Mouse (Mus musculus) layer of hippocampus, postnatal 25 days (tissue): ENCODE results near the gene Ap2s1. TPM values are rescaled to one million over a fixed set of nuclear protein-coding genes. Genes with fewer than 3 reads are reported as not detected.
"Not testable (repeated sequence)": the region's sequence is repeated elsewhere in the genome, so short reads cannot be mapped to it uniquely, and the experiment has no call there.

Source experiments
- DNase-seq, 2 experiments: peaks; one replicate each; pipeline ENCODE4 v3.0.0; 2022; ENCODE audit warnings: mixed read lengths in 2 of 2, low spot score in 1 of 2; ENCODE audit errors: extremely low spot score in 1 of 2
- total RNA-seq, 2 experiments: library from RNA; stranded (reverse); gene quantifications; 2 replicates each; pipeline ENCODE4 v1.2.3; 2021

Gene Ap2s1
- total RNA-seq, result 100 to 1,000 TPM; 278 to 315 TPM

GRCm38 (mm10) chr7:16738073-16738696 lies at the start of gene Ap2s1:
TSS of gene Ap2s1 (plus strand) at chr7:16738410.
- DNase-seq, result peak; percentile 86 to 92

DNA sequence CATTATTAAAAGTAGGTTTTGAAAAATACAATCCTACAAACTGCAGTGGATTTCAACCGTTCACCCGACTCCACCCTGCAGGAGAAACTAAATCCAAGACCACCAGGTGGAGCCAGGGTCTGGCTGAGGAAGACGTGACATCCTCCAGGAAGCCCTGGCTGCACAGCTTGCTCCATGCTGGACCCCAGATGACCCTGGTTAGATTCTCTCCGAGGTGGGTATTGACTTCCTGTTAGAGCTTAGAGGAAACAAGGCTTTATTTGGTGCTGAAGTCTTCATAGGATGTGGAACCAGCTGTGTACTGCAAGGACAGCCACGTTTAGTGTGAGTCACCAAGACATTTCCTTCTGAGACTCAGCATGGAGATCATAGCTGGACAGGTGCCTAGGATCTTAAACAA lies 49.0 kb upstream of the Ap2s1 start:
- DNase-seq, result no peak

DNA sequence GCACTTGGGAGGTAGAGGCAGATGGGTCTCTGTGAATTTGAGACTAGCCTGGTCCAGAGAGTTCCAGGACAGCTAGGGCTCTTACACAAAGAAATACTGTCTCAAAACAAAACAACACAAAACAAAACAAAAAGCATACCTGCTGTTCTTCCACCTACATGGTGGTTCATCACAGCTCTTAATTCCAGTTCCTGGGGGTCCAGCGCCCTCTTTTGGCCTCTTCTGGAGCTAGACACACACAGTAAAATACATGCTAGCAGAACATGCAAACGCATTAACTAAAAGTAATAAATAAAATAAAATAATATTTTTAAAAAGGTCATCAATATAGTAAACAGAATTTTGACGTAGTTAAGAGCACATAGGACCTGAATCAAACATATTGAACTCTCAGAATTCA lies 43.2 kb upstream of the Ap2s1 start:
- DNase-seq, result peak in 1 of 2 experiments; percentile 60

- no peak for DNase-seq
Observed at GRCm38 (mm10) chr7:16699042-16699441, 39.2 kb upstream of the Ap2s1 start.

GRCm38 (mm10) chr7:16700583-16700982 lies 37.6 kb upstream of the Ap2s1 start:
- DNase-seq, result no peak

DNA sequence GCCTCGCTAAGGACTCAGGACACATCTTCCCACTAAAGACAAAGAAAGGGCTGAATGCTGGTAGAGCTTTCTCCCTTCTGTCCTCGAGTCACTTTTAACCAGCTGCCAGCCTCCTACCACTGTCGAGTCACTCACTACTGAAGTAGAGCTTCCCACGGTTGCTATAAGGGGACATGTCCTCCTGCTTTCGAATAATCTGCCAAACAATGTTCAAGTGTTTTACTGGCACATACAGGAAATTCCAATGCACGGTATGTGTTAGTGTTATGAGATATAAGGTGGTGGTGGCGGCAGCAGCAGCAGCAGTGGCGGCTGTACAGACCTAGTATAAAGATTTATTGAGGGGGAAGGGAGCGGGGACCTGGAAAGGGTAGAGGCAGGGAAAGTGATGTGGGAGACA lies 31.8 kb upstream of the Ap2s1 start:
- no peak for DNase-seq

GRCm38 (mm10) chr7:16708244-16708643 lies 30.0 kb upstream of the Ap2s1 start:
- DNase-seq, result no peak

GRCm38 (mm10) chr7:16710604-16711003 lies 27.6 kb upstream of the Ap2s1 start:
- DNase-seq, result no peak

GRCm38 (mm10) chr7:16712633-16713415 lies 25.4 kb upstream of the Ap2s1 start:
- DNase-seq, result no peak

- not testable (repeated sequence) for DNase-seq
Observed at GRCm38 (mm10) chr7:16716456-16717152, 21.6 kb upstream of the Ap2s1 start.

DNA sequence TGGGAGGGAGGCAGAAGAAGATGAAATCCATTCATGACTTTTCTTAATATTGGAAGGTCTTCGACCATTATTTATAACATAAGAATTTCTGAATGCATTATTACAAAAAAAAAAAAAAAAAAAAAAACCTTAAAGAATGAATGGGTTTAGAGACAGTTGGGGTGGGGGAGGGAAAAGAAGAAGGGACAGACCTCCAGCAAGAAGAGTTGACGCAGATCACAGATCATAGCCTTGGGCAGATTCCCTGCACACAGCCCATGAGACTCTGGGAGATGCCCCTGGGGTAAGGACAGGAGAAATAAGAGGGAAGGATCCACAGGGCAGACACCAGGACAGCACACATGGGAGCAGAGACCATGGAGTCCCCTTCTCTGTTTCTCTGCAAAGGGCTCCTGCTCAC lies 16.6 kb upstream of the Ap2s1 start, which contains the start of gene Ceacam9:
TSS of gene Ceacam9 (plus strand) at position 301 of the 400 bp plus-strand sequence.
- DNase-seq, result no peak

DNA sequence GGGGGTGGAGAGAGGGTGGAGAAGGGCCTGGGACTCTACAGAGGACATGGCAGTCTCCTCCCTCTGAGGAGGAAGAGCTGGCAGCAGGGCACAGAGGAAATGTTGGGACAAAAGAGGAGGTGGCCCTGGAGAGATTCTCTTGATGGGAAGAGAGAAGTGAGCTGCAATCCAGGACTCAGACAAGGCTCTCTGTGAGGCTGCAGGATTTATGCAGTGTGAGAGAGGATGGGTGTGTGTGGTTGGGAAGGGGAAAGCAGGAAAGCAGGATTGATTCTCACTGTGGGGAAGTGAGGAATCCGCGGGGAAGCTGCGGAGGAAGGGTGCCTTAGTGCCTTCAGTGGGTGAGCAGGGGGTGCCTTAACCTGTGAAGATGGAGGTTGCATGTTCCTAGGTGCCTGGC lies 15.7 kb upstream of the Ap2s1 start:
- not testable (repeated sequence) for DNase-seq

DNA sequence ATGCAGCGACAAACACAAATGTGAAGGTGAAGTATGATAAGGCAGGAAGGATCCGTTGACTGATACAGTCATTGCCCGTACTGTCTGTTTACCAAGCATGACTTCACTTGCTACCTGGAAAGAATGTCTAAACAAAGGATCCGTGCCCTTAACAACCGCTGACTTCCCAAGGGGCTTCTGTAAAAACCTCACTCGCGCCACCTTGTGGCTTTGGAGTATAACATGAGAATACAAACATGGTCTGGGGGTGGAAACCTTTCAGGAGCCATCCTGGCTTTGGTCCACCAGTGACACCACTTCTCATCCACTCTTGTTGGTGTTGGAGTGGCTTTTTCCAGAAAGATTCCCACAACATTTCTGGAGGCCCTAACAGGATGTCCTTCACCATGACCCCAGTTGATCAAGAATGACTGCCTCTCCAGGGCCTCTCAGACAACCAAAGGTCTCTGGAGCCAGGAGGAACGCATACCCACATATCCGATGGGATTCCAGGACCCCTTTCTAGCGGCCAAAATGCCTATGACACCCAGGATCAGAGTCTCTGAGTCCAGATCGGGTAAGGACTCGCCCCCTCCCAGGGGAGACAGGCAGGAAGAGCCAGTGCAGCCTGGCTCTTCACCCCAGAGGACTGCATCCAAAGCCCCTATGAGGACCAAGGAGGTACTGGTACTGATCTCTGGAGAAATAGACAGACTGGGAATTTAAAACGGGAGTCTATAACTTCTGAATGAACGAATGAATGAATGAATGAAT lies 9.4 kb upstream of the Ap2s1 start:
- peak; percentile 48 to 83 for DNase-seq

- DNase-seq, result not testable (repeated sequence)
Observed at GRCm38 (mm10) chr7:16729563-16729962, 8.6 kb upstream of the Ap2s1 start.

GRCm38 (mm10) chr7:16730791-16731190 lies 7.4 kb upstream of the Ap2s1 start:
- no peak for DNase-seq

DNA sequence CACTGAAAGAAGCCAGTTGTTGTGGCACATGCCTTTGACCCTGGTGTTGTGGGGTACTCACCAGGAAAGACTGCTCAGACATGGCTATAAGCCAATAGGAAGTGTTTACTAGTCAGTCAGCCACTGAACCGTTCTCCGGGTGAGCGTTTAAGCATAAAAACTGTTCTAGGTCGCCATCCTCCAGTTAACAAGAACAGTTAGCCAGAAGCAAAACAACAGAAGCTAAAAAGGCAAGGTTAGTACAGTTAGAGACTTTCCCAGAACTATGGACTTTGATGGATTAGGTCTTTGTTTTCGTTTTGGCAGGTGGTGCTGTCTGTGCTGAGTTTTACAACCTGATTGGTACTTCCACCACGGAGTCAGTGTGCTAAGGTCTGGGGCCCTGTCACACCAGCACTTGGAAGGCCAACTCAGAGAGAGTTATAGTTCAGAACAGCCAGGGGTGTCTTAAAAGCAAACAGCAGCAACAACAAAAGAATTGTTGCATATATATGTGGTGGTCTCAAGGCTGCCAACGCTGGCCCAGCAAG lies 6.3 kb upstream of the Ap2s1 start:
- DNase-seq, result no peak

GRCm38 (mm10) chr7:16737606-16738072 lies 571 bp upstream of the Ap2s1 start:
- no peak for DNase-seq

GRCm38 (mm10) chr7:16739056-16739604 lies 920 bp downstream of the Ap2s1 start:
- no peak for DNase-seq

DNA sequence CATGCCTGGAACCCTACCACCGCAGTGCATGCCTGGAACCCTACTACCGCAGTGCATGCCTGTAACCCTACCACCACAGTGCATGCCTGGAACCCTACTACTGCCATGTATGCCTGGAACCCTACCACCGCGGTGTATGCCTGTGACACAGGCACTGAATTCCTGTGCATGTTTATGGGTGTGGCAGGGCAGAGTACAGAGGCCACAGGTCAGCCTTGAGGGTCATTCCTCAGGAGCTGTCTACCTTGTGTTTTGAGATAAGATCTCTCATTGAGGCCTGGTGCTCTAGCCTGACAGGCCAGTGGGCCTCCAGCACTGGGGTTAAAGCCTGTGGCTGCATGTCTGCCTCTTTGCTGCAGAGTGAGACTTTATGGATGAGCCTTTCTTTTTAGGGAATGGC lies 7.2 kb downstream of the Ap2s1 start:
- no peak for DNase-seq

DNA sequence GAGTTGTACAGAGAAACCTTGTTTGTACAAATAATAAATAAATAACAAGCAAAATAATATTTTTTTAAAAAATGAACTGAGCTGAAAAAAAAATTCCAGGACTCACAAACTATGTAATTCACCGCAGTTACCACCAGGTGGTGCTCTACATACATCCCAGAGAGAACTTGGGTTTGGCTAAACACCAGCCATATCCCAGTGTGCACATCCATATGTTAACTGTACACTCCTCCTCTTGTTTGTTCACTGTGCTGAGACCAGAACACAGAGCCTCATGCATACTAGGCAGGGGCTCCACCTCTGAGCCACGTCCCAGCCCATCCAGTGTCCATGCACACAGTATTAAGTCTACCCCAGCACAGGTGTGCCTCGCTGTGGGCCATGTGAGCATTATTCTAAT lies 7.9 kb downstream of the Ap2s1 start:
- DNase-seq, result peak in 1 of 2 experiments; percentile 46
